9 mouse cellular contexts compared by ENCODE assay signal in the genomic region with DNA sequence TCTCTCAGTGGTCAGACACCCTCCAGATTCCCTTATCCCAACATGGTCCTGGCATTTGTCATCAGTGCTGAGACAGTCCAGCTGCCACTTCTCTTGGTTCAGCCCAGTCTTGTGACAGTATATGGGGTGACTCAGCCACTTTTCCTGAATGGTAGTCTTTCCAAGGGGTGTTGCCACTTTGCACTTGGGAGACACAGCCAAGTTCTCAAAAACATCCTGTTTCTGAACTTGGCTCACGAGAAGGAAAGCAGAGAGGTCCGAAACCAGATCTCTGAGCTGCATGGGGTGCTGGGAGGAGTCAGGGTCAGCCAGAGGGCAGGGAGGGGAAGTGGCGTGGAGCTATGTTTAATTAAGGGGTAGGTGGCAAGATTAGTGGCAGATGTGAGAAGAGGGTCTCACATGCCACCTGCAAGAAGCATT. TPM values are rescaled to one million over a fixed set of nuclear protein-coding genes. Genes with fewer than 3 reads are reported as not detected.
DNase-seq lines count a peak whose midpoint lies in the region; ATAC-seq and TF ChIP-seq lines count a peak whose summit lies in the region.
"Had no signal": no experiment of that assay in that cellular context is flagged by ENCODE, and none has a peak within 500 bp of the region (broad histone marks: within the 10 kb centered on the region; RNA-seq: fewer than 3 reads in every experiment).

No protein-coding gene starts in this region.

- intact Hi-C loops in heart, adult 2 months (cut with DNase I), result no loop called here

- peaks cover 9% of the 10 kb centered on the region; the same call in 1 of the 2 replicates for H3K36me3 ChIP-seq in heart, adult 2 months (ENCODE audit: control insufficient read depth, insufficient read depth, low read length)
- H3K36me3 ChIP-seq in kidney, postnatal 0 days (ENCODE audit: insufficient read depth, low read length), result no peaks in the 10 kb centered on the region
- no peaks in the 10 kb centered on the region for H3K36me3 ChIP-seq in small intestine, adult 2 months (ENCODE audit: control insufficient read depth, insufficient read depth, low read length)
- H3K36me3 ChIP-seq in forebrain, embryonic 14.5 days (ENCODE audit: control insufficient read depth, insufficient read depth, low read length), result no peaks in the 10 kb centered on the region

- H3K4me3 ChIP-seq in heart, adult 2 months, result no peak overlapping the region
- no peak overlapping the region for H3K4me3 ChIP-seq in kidney, postnatal 0 days (replicated peaks; ENCODE audit: low read depth, low read length)
- no peak overlapping the region for H3K4me3 ChIP-seq in small intestine, adult 2 months (ENCODE audit: low read depth, low read length)
- H3K4me3 ChIP-seq in forebrain, embryonic 14.5 days (ENCODE audit: low read depth, low read length), result no peak overlapping the region

- no peak overlapping the region for H3K9ac ChIP-seq in heart, adult 2 months (ENCODE audit: low read depth, low read length)
- no peak overlapping the region for H3K9ac ChIP-seq in kidney, postnatal 0 days (ENCODE audit: low read depth, low read length)
- no peak overlapping the region for H3K9ac ChIP-seq in forebrain, embryonic 14.5 days (ENCODE audit: low read length)
- H3K9ac ChIP-seq: liver, embryonic 14.5 days had no signal

- H3K9me3 ChIP-seq in kidney, postnatal 0 days (replicated peaks; ENCODE audit: low read length), result no peaks in the 10 kb centered on the region
- no peaks in the 10 kb centered on the region for H3K9me3 ChIP-seq in forebrain, embryonic 14.5 days (replicated peaks; ENCODE audit: control insufficient read depth, low read length)

- no peak for TF ChIP-seq CTCF in heart, adult 2 months (IDR thresholded peaks at IDR 0.05)
- TF ChIP-seq CTCF in kidney, postnatal 0 days (IDR thresholded peaks at IDR 0.05; ENCODE audit: low read depth), result no peak
- no peak for TF ChIP-seq CTCF in small intestine, adult 2 months (IDR thresholded peaks at IDR 0.05; ENCODE audit: extremely low read depth, insufficient read length, insufficient replicate concordance, low read depth, low read length)

- 3% methylated on average over 3 of the region's 3 CpGs for WGBS in heart, adult 2 months
- WGBS in kidney, postnatal 0 days, result 3% methylated on average over 3 of the region's 3 CpGs
- WGBS in small intestine, adult 2 months, result 7% methylated on average over 3 of the region's 3 CpGs
- WGBS in forebrain, embryonic 14.5 days, result 23% methylated on average over 3 of the region's 3 CpGs

- no peak overlapping the region for H3K4me2 ChIP-seq in kidney, postnatal 0 days (ENCODE audit: low read length)
- no peak overlapping the region for H3K4me2 ChIP-seq in forebrain, embryonic 14.5 days (ENCODE audit: low read length)

- peak; percentile 92 for TF ChIP-seq EP300 in heart, adult 2 months (IDR thresholded peaks at IDR 0.05; ENCODE audit: insufficient read depth, low read depth, low read length)

- H3K79me2 ChIP-seq in heart, adult 2 months (replicated peaks; ENCODE audit: control insufficient read depth, insufficient read depth, low read length), result no peaks in the 10 kb centered on the region

- ATAC-seq in kidney, postnatal 0 days (replicated peaks; ENCODE audit: low FRiP score, low read depth), result no peak
- ATAC-seq in forebrain, embryonic 14.5 days, result no peak

- TF ChIP-seq POLR2A in heart, adult 2 months (IDR thresholded peaks at IDR 0.05; ENCODE audit: insufficient read depth, low read depth, low read length), result no peak
- TF ChIP-seq POLR2A in small intestine, adult 2 months (IDR thresholded peaks at IDR 0.05; ENCODE audit: low read depth, low read length), result no peak

- no peaks in the 10 kb centered on the region for H3K27me3 ChIP-seq in heart, adult 2 months (ENCODE audit: control insufficient read depth, insufficient read depth, low read length)
- no peaks in the 10 kb centered on the region for H3K27me3 ChIP-seq in kidney, postnatal 0 days (ENCODE audit: insufficient read depth, low read length)
- H3K27me3 ChIP-seq in small intestine, adult 2 months (ENCODE audit: control insufficient read depth, insufficient read depth, low read length), result no peaks in the 10 kb centered on the region
- no peaks in the 10 kb centered on the region for H3K27me3 ChIP-seq in forebrain, embryonic 14.5 days (replicated peaks; ENCODE audit: control insufficient read depth, insufficient read depth, low read length)

- peak; percentile 24 for DNase-seq in urinary bladder, postnatal 25 days (ENCODE audit: low spot score)
- DNase-seq in urinary bladder, adult 2 months (ENCODE audit: low spot score), result no peak
- DNase-seq in heart, adult 2 months, result peak; percentile 78 to 87
- DNase-seq in kidney, postnatal 0 days (ENCODE audit: low spot score), result peak; percentile 18
- no peak for DNase-seq in forebrain, embryonic 14.5 days (ENCODE audit: low spot score)
- no peak for DNase-seq in cerebellum, postnatal 25 days
- no peak for DNase-seq in retina, embryonic 14.5 days (ENCODE audit: low spot score)

- peak overlapping the region; percentile 95 for H3K27ac ChIP-seq in heart, adult 2 months
- H3K27ac ChIP-seq in kidney, postnatal 0 days, result no peak overlapping the region
- H3K27ac ChIP-seq in small intestine, adult 2 months (ENCODE audit: insufficient read depth, low read depth, low read length), result peak overlapping the region; percentile 73
- no peak overlapping the region for H3K27ac ChIP-seq in forebrain, embryonic 14.5 days (ENCODE audit: low read depth, low read length)
- H3K27ac ChIP-seq: liver, embryonic 14.5 days had no signal

- H3K4me1 ChIP-seq in heart, adult 2 months (ENCODE audit: control insufficient read depth, insufficient read depth, low read length), result peaks cover 20% of the 10 kb centered on the region
- no peaks in the 10 kb centered on the region for H3K4me1 ChIP-seq in kidney, postnatal 0 days (replicated peaks; ENCODE audit: insufficient read depth, low read length)
- H3K4me1 ChIP-seq in small intestine, adult 2 months (ENCODE audit: control insufficient read depth, insufficient read depth, insufficient read length, low read length), result peaks cover 21% of the 10 kb centered on the region; the same call in 1 of the 2 replicates
- H3K4me1 ChIP-seq in forebrain, embryonic 14.5 days (ENCODE audit: control insufficient read depth, insufficient read depth, low read length), result 0 out of 2 replicates have a peak, but pooled peaks cover 2% of the 10 kb centered on the region

RNA-seq across cellular contexts. Expression of gene Insig1, which starts 34.0 kb away (rescaled TPM):
- 38.1 and 51.8 TPM in 2 replicates for polyA plus RNA-seq in urinary bladder, adult 2 months (2012; rRNA removed)
- 10 to 100 TPM; 17.3 to 17.5 TPM for total RNA-seq in heart, adult 2 months (2021)
- polyA plus RNA-seq in heart, adult 2 months (2012; rRNA removed), result 17.3 and 23.7 TPM in 2 replicates
- polyA plus RNA-seq in kidney, postnatal 0 days (2015; fragmentation: Nextera tagmentation; extraction: Ambion mirVana), result 44.3 and 48.7 TPM in 2 replicates
- 82.2 and 110 TPM in 2 replicates for polyA plus RNA-seq in small intestine, adult 2 months (2012; rRNA removed)
- polyA plus RNA-seq in forebrain, embryonic 14.5 days (2014; fragmentation: Nextera tagmentation; extraction: Ambion mirVana), result 81.8 and 85.6 TPM in 2 replicates

Comparison
In these comparisons a context has a peak if more than half of its experiments do, and no peak if none do; other contexts are left out.
1. DNase-seq: peak in urinary bladder, postnatal 25 days (single experiment), heart, adult 2 months (2 of 2) and kidney, postnatal 0 days (single experiment); none in urinary bladder, adult 2 months (single experiment), forebrain, embryonic 14.5 days (single experiment), cerebellum, postnatal 25 days (0 of 2) and retina, embryonic 14.5 days (single experiment).
2. H3K27ac ChIP-seq: peak in heart, adult 2 months (single experiment) and small intestine, adult 2 months (single experiment); none in kidney, postnatal 0 days (single experiment) and forebrain, embryonic 14.5 days (single experiment).